Mouse (Mus musculus) stomach, embryonic 14.5 days (tissue): ENCODE measurements around the gene Ift43. TPM values are rescaled to one million over a fixed set of nuclear protein-coding genes. Genes with fewer than 3 reads are reported as not detected.

Source experiments
- ATAC-seq: fragments of 200-750 bp; cut with Nextera tagmentation; 2 replicates; pipeline ENCODE4 v1.8.0; 2017; ENCODE audit warnings: low read depth, moderate TSS enrichment; ENCODE audit not compliant: insufficient number of reproducible peaks, insufficient read depth, low FRiP score
- H3K27ac ChIP-seq: fragments of 300-500 bp; sonication (generic); 2 replicates; pipeline ENCODE4 v1.5.1; 2014; ENCODE audit warnings: mild to moderate bottlenecking, low read length, moderate library complexity, mixed read lengths
- H3K27me3 ChIP-seq: fragments of 300-500 bp; sonication (generic); 2 replicates; pipeline ENCODE4 v1.6.1; 2014; ENCODE audit warnings: low read length, control low read depth, mixed read lengths; ENCODE audit not compliant: control insufficient read depth, insufficient read depth
- H3K36me3 ChIP-seq: fragments of 300-500 bp; sonication (generic); 2 replicates; pipeline ENCODE4 v1.6.1; 2014; ENCODE audit warnings: mild to moderate bottlenecking, control low read depth, low read length, moderate library complexity, mixed read lengths; ENCODE audit not compliant: control insufficient read depth, insufficient read depth
- H3K4me1 ChIP-seq: fragments of 300-500 bp; sonication (generic); 2 replicates; pipeline ENCODE4 v1.6.1; 2014; ENCODE audit warnings: low read length, control low read depth, mixed read lengths; ENCODE audit not compliant: control insufficient read depth, insufficient read depth
- H3K4me2 ChIP-seq: fragments of 300-500 bp; sonication (generic); replicated peaks from 2 replicates; pipeline ENCODE4 v1.6.1; 2014; ENCODE audit warnings: low read depth, low read length, control low read depth
- H3K4me3 ChIP-seq: fragments of 300-500 bp; sonication (generic); 2 replicates; pipeline ENCODE4 v1.5.1; 2014; ENCODE audit warnings: low read depth, low read length, control low read depth
- H3K9ac ChIP-seq: fragments of 300-500 bp; sonication (generic); replicated peaks from 2 replicates; pipeline ENCODE4 v1.6.1; 2014; ENCODE audit warnings: low read depth, mild to moderate bottlenecking, control low read depth, low read length, moderate library complexity, mixed read lengths
- H3K9me3 ChIP-seq: fragments of 300-500 bp; sonication (generic); 2 replicates; pipeline ENCODE4 v1.6.1; 2016; ENCODE audit warnings: low read depth, low read length, control low read depth; ENCODE audit not compliant: control insufficient read depth
- WGBS: fragments of 180-500 bp; shearing (Covaris S2); extraction: QIAGEN DNeasy Blood & Tissue Kit; methylation state at CpG from one replicate; pipeline ENCODE4 v1.1.7; 2014; 5-methylcytosine and 5-hydroxymethylcytosine counted together
- polyA plus RNA-seq: library from polyadenylated mRNA; unstranded; fragments of >200 nt; fragmentation: Nextera tagmentation; extraction: Ambion mirVana; gene quantifications from 2 replicates; pipeline ENCODE4 v1.2.1, GENCODE M21; 2014

The Ift43 gene
- polyA plus RNA-seq, 1 experiment from 2014 or later: 74.5 TPM

DNA sequence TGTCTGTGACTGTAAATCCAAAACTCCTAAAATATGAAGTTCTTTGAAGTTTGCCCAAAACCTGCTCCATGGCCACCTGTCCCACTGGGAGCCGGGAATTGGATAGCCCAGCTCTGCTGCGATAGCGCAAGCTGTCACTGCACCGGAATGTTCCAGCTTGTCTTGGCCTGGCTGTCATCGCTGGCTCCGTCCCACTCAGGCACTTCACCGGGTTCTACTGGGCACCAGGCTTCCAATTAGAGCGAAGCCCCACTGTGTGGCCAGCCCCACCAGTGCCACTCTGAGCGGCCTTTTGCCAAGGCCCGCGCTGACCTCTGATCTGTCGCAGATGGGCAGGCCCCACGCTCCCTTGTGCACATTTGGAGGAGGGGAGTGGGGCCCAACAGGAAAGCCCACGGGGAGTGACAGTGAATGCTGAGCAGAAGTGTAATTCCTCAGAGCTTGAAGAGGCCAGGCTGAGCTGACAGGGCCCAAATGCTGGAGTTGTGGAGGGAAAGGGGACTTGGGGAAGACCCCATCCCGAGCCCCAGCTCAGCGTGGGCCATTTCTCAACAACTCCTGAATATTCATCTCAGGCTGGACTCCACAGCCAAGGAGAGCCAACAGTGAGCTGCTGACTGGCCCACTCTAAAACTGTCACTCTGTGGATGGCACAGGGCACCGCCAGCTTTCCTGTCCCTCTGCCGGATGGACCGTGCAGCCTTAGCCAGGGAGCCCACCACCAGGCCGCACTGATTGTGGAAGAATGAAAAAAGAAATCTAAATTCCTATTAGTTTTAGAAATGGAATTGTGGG lies 76.5 kb downstream of the Ift43 start:
- ATAC-seq: no peak
- no peaks in the 10 kb centered on the region for H3K9me3 ChIP-seq
- H3K27me3 ChIP-seq: no peaks in the 10 kb centered on the region
- no peak overlapping the region for H3K9ac ChIP-seq
- no peak overlapping the region; the same call in 1 of the 2 replicates for H3K27ac ChIP-seq
- no peak overlapping the region for H3K4me3 ChIP-seq
- H3K36me3 ChIP-seq: no peaks in the 10 kb centered on the region
- H3K4me2 ChIP-seq: no peak overlapping the region
- peaks cover 16% of the 10 kb centered on the region for H3K4me1 ChIP-seq
- 84% methylated on average over 20 of the region's 20 CpGs for WGBS

- Histone ChIP-seq H3K36me3 (no peaks in the 10 kb centered on the region), H3K9me3 (no peaks in the 10 kb centered on the region), H3K4me3 (no peak overlapping the region), H3K27me3 (no peaks in the 10 kb centered on the region), H3K9ac (no peak overlapping the region), H3K27ac (no peak overlapping the region), H3K4me1 (peaks cover 21% of the 10 kb centered on the region), H3K4me2 (no peak overlapping the region)
- ATAC-seq: no peak
- WGBS: 94% methylated on average over 6 of the region's 6 CpGs
These were observed 79.1 kb downstream of the Ift43 start for GRCm38 (mm10) chr12:86161436-86161835.

- H3K4me1 ChIP-seq: peaks cover 24% of the 10 kb centered on the region
- H3K27ac ChIP-seq: no peak overlapping the region
- no peak overlapping the region for H3K4me3 ChIP-seq
- no peaks in the 10 kb centered on the region for H3K9me3 ChIP-seq
- 91% methylated on average over 5 of the region's 5 CpGs for WGBS
- H3K9ac ChIP-seq: no peak overlapping the region
- H3K36me3 ChIP-seq: no peaks in the 10 kb centered on the region
- no peaks in the 10 kb centered on the region for H3K27me3 ChIP-seq
- ATAC-seq: no peak
- no peak overlapping the region for H3K4me2 ChIP-seq
These were observed 79.6 kb downstream of the Ift43 start for GRCm38 (mm10) chr12:86161942-86162341.

DNA sequence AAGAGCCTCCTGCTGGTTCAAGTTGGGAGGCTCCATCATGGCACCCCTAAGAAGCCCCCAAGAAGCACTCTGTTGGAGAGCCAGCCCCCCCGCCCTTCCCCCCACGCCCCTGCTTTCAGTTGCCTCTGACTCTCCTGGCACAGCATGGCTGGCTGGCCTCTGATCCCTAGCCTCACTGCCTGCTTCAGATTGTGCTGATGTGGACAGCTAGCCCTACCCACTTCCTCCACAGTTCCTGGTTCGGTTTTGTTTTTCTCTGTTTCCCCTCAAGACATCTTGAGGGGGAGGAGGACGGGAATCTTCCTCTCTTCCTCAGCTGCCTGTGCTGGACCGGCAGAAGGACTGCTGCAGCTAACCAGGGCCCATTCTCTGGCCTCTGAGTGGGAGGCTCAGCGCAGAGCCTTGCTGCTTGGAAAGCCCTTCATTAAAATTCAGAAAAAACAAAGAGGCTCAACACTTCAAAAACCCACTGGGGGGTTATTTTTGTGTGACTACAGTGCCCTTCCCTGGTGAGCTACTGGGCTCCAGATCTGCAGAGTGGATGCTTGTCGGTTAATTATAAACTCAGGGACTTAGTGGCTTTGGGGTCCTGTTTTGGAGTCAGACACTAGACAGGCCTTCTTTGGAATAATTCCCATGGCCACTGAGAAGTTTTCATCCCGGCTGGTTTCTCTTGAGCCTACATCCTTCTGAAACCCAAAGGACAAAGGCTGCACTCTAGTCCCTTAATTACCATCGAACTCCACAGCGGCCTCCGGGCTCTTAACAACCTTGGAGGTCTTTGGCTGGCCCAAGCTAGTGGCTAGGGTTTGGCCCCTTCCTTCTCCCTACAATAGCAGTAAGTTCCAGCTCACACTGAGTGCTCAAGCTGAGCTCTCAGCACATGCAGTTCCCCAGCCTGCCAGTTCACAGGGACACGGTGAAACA lies 80.8 kb downstream of the Ift43 start:
- Histone ChIP-seq H3K9me3 (no peaks in the 10 kb centered on the region), H3K4me1 (peaks cover 23% of the 10 kb centered on the region; the same call in 1 of the 2 replicates), H3K27me3 (no peaks in the 10 kb centered on the region), H3K4me2 (no peak overlapping the region), H3K9ac (no peak overlapping the region), H3K27ac (no peak overlapping the region), H3K36me3 (no peaks in the 10 kb centered on the region), H3K4me3 (no peak overlapping the region)
- WGBS: 41% methylated on average over 12 of the region's 12 CpGs
- ATAC-seq: no peak

GRCm38 (mm10) chr12:86166244-86166643 lies 83.9 kb downstream of the Ift43 start:
- Histone ChIP-seq H3K4me3 (no peak overlapping the region), H3K9ac (no peak overlapping the region), H3K4me1 (peaks cover 14% of the 10 kb centered on the region; the same call in 1 of the 2 replicates), H3K9me3 (no peaks in the 10 kb centered on the region), H3K27ac (no peak overlapping the region), H3K36me3 (no peaks in the 10 kb centered on the region), H3K4me2 (no peak overlapping the region), H3K27me3 (no peaks in the 10 kb centered on the region)
- no peak for ATAC-seq
- 62% methylated on average over 2 of the region's 2 CpGs for WGBS

DNA sequence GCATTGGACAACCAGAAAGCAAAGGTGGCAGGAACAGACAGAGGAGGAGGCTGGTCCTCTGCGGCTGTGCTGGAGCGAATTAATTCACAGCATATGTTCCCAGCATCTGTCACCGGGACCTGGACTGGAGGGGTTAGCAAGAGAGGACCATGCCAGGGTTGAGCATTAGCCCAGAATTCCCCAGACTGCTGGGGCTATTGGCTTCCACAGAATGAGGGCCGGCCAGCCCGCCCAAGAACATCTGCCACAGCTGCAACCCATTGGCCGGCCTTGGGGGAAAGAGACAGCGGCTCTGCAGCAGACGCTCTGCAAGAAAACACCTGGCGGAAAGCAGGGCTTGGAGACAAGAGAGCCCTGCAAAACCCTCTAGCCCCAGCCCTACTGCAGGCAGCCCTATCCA lies 84.7 kb downstream of the Ift43 start:
- no peak overlapping the region for H3K4me2 ChIP-seq
- no peak overlapping the region for H3K27ac ChIP-seq
- no peak overlapping the region for H3K9ac ChIP-seq
- H3K9me3 ChIP-seq: no peaks in the 10 kb centered on the region
- WGBS: 37% methylated on average over 9 of the region's 9 CpGs
- H3K27me3 ChIP-seq: no peaks in the 10 kb centered on the region
- no peak overlapping the region for H3K4me3 ChIP-seq
- H3K36me3 ChIP-seq: no peaks in the 10 kb centered on the region
- ATAC-seq: peak; percentile 60; the same call in 1 of the 2 replicates
- peaks cover 14% of the 10 kb centered on the region; the same call in 1 of the 2 replicates for H3K4me1 ChIP-seq

GRCm38 (mm10) chr12:86168712-86169111 lies 86.4 kb downstream of the Ift43 start:
- H3K4me1 ChIP-seq: peaks cover 14% of the 10 kb centered on the region; the same call in 1 of the 2 replicates
- no peak for ATAC-seq
- 26% methylated on average over 1 of the region's 1 CpGs for WGBS

GRCm38 (mm10) chr12:86169195-86169594 lies 86.9 kb downstream of the Ift43 start:
- H3K27me3 ChIP-seq: no peaks in the 10 kb centered on the region
- H3K27ac ChIP-seq: no peak overlapping the region
- no peaks in the 10 kb centered on the region for H3K9me3 ChIP-seq
- WGBS: 61% methylated on average over 5 of the region's 5 CpGs
- no peak for ATAC-seq
- no peaks in the 10 kb centered on the region for H3K36me3 ChIP-seq
- peaks cover 14% of the 10 kb centered on the region; the same call in 1 of the 2 replicates for H3K4me1 ChIP-seq
- no peak overlapping the region for H3K4me3 ChIP-seq
- H3K9ac ChIP-seq: no peak overlapping the region
- H3K4me2 ChIP-seq: no peak overlapping the region

More at GRCm38 (mm10) chr12:86168712-86169111, 86.4 kb downstream of the Ift43 start:
- no peaks in the 10 kb centered on the region for H3K36me3 ChIP-seq
- no peaks in the 10 kb centered on the region for H3K9me3 ChIP-seq
- H3K27me3 ChIP-seq: no peaks in the 10 kb centered on the region
- H3K9ac ChIP-seq: no peak overlapping the region
- H3K4me2 ChIP-seq: no peak overlapping the region
- H3K4me3 ChIP-seq: no peak overlapping the region
- no peak overlapping the region for H3K27ac ChIP-seq
